Mouse (Mus musculus) spleen, embryonic (tissue): ENCODE measurements at regions not wholly inside any gene's neighbourhood (a gene's known extent, or its start where the extent isn't known, plus 50 kb on each side); places are given as distances from the start of the nearest gene placed in this dataset.

Source experiments
- CTCF ChIA-PET: fragments of 350-600 bp; sonication (Branson Sonifier 250); formaldehyde crosslinking; loops from one replicate; lab custom pipeline; 2022; lab: Charles Lee

DNA sequence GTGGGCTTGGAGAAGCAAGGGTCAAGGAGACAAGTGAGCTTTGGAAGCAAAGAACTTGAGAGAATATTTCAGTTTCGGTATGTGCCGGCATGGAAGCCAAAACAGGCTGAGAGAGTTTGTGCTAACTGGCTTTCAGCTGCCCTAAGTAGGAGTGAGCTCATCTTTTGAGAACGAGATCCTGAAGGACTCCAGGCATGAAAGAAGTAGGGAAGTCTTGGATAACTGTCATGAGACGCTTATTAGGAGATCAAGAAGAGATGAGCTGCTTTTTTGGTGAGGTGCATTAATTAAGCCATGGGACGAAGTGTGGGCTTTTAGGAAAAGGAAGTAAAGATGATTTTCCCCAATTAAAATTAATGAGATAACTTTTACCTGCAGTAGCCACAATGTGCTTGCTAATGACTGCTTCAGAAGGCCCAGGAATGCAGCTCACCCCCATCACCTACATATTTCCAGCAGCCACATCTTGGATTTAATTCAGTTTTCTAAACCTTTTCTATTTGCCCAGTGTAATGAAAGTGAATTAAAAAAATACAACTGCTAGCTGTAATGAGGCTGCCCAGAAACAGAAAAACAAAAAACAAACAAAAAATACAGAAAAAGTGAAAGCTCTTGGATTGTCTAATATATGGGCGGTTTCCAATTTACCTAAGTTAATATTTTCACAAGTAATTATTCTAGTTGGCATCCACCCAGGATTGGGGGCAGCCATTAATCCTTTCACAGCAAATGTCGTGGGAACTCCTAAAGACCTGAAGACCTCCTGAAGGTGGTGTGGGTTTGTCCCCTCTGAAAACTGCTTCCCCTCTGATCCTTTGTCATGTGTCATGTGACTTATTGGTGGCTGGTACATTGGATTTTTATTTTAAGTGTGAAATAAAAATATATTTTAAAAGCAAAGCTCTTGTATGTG lies 204.7 kb upstream of the Slc39a10 start:
- CTCF ChIA-PET, result no interaction called here

DNA sequence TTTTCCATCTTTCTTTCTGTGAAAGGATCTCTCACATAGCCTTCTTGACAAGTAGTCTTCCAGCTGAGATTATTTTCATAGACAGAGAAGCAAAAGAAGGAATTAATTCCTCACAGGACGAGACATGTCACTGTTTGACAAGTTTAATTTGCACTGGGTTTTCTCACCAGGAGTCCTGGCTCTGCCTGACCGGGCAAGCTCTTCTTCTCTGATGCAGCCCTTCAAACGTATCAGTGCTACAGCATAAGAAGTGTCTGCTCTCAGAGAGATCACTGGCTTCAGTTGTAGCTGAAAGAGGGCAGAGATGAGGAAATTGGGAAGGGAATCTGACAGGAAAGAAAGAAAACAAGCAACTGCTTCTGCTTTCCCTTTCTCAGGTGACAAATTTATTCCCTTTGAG lies 201.8 kb upstream of the Slc39a10 start:
- CTCF ChIA-PET, result no interaction called here

DNA sequence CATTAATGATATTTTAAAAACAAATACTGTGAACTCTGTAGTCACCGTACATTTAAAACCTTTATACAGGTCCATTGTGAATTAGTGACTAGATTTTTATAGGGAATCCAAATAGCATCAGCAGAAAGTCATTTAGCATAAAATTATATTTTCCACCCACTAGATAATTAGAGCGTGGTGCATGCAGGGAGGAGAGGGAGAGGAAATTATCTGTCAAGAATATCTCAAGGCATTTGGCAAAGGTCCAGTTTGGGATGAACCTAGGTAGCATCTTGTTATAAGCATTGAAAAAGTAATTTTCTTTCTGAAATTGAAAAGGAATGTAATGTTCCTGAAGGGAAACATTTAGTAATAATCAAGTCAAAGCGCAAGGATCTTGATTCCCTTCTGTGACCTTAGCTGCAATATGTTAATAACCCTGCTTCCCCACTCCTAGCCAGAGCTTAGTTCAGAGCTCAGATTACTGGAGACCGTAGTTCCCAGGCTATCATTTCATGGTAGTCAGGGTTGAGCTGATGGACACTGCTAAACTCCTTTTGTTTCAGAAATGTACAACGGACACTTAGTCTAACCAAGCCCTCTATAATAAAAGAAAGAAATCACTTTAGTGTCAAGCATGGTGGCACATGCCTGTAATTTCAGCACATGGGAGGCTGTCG lies 200.8 kb upstream of the Slc39a10 start:
- CTCF ChIA-PET, result no interaction called here

- CTCF ChIA-PET, result no interaction called here
Observed at GRCm38 (mm10) chr1:47076423-47076822, 183.8 kb upstream of the Slc39a10 start.

- CTCF ChIA-PET, result no interaction called here
Observed at GRCm38 (mm10) chr1:47058149-47058548, 165.5 kb upstream of the Slc39a10 start.

- CTCF ChIA-PET, result no interaction called here
Observed at GRCm38 (mm10) chr1:47057344-47057743, 164.7 kb upstream of the Slc39a10 start.

GRCm38 (mm10) chr1:47051109-47051508 lies 158.5 kb upstream of the Slc39a10 start:
- CTCF ChIA-PET, result no interaction called here

GRCm38 (mm10) chr1:47050492-47050891 lies 157.8 kb upstream of the Slc39a10 start:
- CTCF ChIA-PET, result interaction anchor here (0.6 kb wide), 1 partner anchor 9 kb away, joined by 4 read pairs; no protein-coding TSS in a partner anchor

DNA sequence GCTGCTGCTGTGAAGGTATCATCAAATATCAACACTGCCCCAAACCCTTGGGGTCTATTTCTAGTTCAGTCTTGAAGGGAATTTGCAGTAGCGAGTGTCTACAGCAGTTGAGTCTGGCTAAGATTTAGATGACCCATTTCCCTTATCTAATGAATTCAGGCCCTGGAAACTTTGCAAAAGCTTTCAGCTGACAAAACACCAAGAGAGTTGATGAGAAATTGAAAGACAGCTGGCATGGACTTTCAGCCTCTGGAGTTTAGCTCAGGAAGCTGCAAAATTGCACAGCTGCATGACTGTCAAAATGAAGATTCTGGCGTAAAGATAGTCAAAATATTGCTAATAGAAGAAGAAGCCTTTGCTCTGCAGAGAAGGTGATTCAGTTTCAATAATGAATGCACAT lies 144.9 kb upstream of the Slc39a10 start:
- CTCF ChIA-PET, result no interaction called here

- CTCF ChIA-PET, result no interaction called here
Observed at GRCm38 (mm10) chr1:47019356-47019755, 126.7 kb upstream of the Slc39a10 start.

- CTCF ChIA-PET, result no interaction called here
Observed at GRCm38 (mm10) chr1:47014526-47014925, 121.9 kb upstream of the Slc39a10 start.

- CTCF ChIA-PET, result no interaction called here
Observed at GRCm38 (mm10) chr1:47003746-47004145, 111.1 kb upstream of the Slc39a10 start.

- CTCF ChIA-PET, result no interaction called here
Observed at GRCm38 (mm10) chr1:46999337-46999736, 106.7 kb upstream of the Slc39a10 start.

GRCm38 (mm10) chr1:46985978-46986377 lies 93.3 kb upstream of the Slc39a10 start:
- CTCF ChIA-PET, result no interaction called here

GRCm38 (mm10) chr1:46983093-46983492 lies 90.4 kb upstream of the Slc39a10 start:
- CTCF ChIA-PET, result no interaction called here

DNA sequence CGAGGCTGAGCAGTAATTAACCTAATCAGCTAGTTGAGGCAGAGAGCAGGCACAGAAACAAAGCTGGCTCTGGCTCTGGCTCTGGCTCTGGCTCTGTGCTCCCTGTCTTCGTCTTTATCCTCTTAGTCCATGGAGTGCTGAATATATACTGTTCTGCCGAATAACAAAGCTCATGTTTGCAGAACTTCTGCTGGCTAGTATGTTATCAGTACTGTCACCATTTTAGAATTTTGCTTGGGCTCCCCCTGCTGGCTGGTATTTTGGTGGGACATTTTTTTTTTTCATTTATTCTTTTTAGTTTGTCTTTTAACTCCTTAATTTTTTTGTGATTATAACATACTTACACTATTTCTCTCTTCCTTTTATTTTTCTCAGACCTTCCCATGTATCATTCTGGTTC lies 77.8 kb upstream of the Slc39a10 start:
- CTCF ChIA-PET, result interaction anchor here (0.7 to 1.2 kb wide), 2 partner anchors 10 to 152 kb away, joined by 3 to 6 read pairs; no protein-coding TSS in a partner anchor

DNA sequence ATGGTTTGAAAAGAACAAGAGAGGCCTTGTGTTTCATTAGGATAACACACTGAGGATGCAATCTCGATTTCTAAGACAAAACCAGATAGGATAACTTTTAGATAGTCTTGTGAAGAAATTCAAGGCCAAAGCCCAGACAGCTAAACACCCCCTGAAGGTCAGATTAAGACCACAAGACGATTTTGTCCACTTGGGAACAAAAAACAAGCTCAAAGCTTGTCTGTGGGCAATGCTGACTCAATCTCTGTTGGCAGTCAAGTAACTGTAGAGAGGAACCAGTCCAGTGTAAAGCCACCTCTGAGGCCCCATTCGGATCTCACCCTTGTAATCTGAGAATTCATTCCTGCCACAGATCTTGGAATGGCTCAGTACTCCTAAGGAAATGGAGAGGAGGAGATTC lies 75.7 kb upstream of the Slc39a10 start:
- CTCF ChIA-PET, result interaction anchor here (1.0 kb wide), 1 partner anchor 18 kb away, joined by 4 read pairs; no protein-coding TSS in a partner anchor

GRCm38 (mm10) chr1:46966917-46967266 lies 74.2 kb upstream of the Slc39a10 start:
- CTCF ChIA-PET, result no interaction called here

- CTCF ChIA-PET, result no interaction called here
Observed at GRCm38 (mm10) chr1:46965996-46966916, 73.6 kb upstream of the Slc39a10 start.

- CTCF ChIA-PET, result interaction anchor here (0.6 kb wide), 1 partner anchor 114 kb away, joined by 3 read pairs; no protein-coding TSS in a partner anchor
Observed at GRCm38 (mm10) chr1:46963973-46964727, 71.5 kb upstream of the Slc39a10 start.
